Mouse (Mus musculus) ES-E14 (cell line): ENCODE measurements around the gene Gca.

Source experiments
- CHD2 ChIP-seq: IDR thresholded peaks from 2 replicates; pipeline ENCODE4 v1.6.1; 2014; ENCODE audit warnings: mild to moderate bottlenecking, low read depth, low read length, inconsistent platforms
- MAFK ChIP-seq: IDR thresholded peaks from 2 replicates; pipeline ENCODE4 v1.6.1; 2014; ENCODE audit warnings: mild to moderate bottlenecking, low read depth, low read length, inconsistent platforms; ENCODE audit not compliant: insufficient read depth
- ZC3H11A ChIP-seq: IDR thresholded peaks from 2 replicates; pipeline ENCODE4 v1.6.1; 2012; ENCODE audit warnings: low read depth, mild to moderate bottlenecking, inconsistent platforms, low read length, borderline replicate concordance
- ZNF384 ChIP-seq: IDR thresholded peaks from 2 replicates; pipeline ENCODE4 v1.6.1; 2012; ENCODE audit warnings: low read depth, low read length, inconsistent platforms

- TF ChIP-seq ZNF384 (no peak), ZC3H11A (no peak), CHD2 (no peak), MAFK (peak; percentile 86)
These were observed 21.0 kb downstream of the Gca start for GRCm38 (mm10) chr2:62684989-62685595.
